Mouse (Mus musculus) embryo, embryonic 10.5 days (tissue): ENCODE results near the gene Srcin1.

Source experiments
- DNase-seq: peaks from one replicate; pipeline ENCODE4 v3.0.0-alpha.2; 2015; ENCODE audit warnings: low spot score

The Srcin1 gene

DNA sequence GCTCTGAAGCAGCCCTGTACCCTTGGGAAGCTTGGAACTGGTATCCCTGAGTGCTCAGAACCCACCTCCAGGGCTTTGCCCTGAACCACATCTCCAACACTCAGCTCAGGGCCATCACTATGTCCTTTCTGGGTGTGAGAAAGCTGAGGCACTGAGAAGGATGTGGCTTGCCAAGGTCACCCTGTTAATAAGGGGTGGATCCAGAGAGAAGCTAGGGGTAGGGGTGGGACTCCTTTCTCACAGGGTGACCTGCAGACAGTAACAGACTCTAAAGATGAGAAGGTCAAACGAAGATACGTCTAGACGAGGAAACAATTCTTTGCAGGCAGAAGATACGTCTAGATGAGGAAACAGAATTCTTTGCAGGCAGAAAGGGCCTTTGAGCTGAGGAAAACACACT, 73.1 kb downstream of the Srcin1 start:
- DNase-seq, result no peak

DNA sequence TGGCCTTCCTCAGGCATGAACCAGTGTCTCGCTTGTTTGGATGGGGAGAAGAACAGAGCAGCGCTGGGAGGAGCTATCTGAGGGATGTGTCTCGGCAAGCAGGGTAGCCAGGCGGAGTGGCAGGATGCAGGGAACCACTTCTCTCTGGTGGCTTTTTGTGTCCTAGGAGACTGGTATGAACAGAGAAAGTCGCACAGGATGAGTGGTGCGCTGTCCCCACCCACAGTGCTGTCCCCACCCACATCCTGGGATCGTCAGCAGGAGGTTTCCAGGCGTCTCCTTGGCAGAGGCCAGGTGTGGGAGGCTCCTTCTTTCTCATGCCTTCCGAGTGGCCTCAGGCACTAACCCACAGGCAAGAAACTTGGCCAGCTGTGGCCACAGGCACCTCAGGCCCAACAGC, 73.6 kb downstream of the Srcin1 start:
- DNase-seq, result no peak

DNA sequence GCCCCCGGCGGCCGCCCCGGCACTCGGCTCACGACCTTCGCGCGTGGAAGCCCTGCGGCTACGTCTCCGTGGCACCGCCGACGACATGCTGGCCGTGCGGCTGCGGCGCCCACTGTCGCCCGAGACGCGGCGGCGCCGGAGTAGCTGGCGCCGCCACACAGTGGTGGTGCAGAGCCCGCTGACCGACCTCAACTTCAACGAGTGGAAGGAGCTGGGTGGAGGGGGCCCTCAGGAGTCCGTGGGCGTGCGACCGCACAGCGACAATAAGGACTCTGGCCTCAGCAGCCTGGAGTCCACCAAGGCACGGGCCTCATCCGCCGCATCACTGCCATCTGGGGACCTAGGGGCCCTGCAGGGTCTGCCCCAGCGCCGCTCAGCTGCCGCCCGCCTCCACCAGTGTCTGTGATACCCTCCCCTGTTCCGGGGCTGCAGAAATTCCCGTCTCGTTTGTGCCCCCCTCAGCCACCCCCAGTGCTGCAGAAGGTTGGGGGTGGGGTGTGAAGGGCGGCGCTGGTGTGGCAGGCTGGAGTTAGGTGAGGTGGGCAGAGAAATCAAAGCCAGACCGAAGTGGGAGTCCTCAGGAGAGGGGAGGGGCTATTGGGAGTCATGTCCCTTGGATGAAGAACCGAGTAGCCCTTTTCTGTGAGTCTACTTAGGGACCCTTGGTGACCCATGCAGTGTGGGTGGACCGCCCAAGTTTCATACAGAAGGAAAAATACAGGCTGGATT, 75.1 kb downstream of the Srcin1 start:
- DNase-seq, result peak; percentile 23

DNA sequence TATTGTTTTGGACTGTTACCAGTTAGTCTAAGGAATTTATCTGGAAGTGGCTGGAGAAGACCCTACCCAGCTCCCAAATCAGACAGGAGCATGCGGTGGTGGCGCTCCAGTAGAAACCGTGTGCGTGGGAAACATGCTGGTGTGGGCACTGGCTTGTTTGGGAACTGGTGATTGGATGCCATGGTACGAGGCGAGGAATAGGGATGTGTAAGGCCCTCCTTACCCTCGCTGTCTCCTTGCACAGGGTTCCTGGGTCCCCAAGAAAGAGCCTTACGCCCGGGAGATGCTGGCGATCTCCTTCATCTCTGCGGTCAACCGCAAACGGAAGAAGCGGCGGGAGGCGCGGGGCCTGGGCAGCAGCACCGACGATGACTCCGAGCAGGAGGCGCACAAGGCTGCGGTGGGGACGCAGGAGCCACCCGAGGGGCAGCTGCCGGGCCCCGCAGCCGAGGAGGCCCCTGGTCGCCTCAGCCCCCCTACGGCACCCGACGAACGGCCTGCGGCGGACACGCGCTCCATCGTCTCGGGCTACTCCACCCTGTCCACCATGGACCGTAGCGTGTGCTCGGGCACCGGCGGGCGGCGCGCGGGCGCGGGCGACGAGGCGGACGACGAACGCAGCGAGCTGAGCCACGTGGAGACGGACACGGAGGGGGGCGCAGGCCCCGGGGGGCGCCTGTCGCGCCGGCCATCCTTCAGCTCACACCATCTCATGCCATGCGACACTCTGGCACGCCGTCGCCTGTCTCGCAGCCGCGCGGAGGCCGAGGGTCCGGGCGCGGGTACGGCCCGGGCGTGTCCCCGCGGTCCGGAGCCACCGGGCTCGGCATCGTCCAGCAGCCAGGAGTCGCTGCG, 75.9 kb downstream of the Srcin1 start, which contains the start of gene 4933428G20Rik:
Gene 4933428G20Rik (minus strand): TSS at position 476 of the 855 bp plus-strand sequence.
- DNase-seq, result peak; percentile 25

DNA sequence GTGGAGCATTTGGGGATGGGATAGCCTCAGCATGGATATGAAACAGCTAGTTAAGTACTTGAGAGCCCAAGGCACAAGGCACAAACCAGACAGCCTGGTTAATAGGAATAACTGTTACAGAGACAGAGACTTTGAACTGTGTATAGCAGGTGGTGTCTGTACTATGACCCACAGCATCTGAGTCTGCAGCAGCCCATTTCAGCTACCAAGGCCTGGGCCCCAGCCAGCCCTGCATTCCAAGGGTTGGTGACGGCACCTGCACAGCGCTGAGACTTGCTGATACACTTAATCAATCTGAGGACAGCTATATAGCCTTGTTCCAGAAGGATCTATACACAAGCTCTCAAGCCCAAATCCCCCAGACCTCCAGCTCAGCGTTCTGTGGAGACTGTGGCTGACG, 78.4 kb downstream of the Srcin1 start:
- DNase-seq, result no peak

DNA sequence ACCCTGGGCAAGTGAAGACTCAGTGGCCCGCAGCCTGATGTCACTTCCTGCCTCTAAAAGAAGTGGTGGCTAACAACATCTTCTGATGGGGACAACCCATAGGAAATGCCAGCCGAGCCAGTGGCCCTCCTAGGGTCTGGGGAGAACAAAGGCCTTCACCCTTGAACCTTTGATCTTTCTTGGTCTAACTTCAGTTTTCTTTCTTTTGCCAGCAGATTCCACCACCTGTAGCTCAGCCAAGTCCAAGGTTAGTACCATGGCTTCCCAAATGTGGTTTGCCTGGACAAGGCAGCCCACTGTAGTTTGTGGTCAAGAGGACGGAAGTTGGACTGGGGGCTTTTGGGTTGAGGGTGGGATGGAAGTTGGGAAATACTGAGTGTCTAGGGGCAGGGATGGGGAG, 83.2 kb downstream of the Srcin1 start:
- no peak for DNase-seq

DNA sequence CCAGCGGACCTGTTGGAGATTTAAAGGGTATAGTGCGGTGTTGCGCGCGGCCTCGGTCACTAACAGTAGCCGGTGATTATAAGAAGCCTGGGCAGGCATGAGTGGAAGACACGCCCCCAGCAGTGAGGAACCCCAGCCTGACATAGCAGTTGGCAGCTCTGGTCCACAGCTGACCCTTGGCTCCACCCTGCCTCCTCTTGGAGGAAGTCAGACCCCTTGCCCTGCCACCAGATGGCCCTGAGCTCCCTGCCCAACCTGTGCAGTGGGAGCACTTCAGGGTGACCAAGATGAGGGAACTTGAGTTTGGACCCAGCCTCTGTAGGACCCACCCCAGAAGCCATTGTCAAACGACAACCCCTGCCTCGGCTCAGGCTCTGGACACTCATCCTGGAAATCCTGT, 84.3 kb downstream of the Srcin1 start:
- no peak for DNase-seq

DNA sequence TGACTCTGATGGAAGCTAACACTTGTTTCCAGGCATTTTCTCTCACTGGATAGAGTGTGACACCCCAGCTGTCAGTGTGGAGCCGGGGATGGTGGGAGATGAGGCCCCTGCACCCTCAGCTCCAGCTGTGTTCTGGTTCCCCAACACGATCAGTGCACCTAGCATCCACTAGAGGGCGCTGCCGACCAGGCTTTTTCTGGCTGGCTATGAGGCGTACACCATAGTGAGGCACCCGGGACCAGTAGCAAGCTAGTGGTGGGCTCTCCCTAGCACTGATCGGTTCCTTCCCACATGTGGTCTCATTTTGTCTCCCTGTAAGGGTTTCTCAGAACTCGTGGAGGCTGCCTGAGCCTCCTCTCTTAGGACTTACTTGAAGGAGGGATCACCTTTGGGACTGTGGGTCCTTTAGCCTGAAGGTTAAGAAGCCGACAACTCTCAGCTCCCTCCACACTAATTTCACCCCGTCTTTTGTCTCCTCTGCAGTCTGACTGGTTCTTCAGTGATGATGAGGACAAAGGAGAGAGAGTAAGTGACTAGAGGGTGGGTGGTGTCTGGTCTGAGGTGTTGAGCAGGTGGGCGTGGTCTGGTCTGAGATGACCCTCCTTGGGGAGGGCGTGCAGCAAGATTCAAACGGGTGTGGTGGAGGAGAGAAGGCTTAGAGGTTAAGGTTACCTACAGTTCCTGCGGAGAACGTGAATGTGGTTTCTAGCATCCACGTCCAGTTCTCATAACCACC, 86.2 kb downstream of the Srcin1 start:
- DNase-seq, result peak; percentile 92

- no peak for DNase-seq
Observed at GRCm38 (mm10) chr11:97487656-97488055, 88.3 kb downstream of the Srcin1 start.

- no peak for DNase-seq
Observed at GRCm38 (mm10) chr11:97485661-97486060, 90.3 kb downstream of the Srcin1 start.

DNA sequence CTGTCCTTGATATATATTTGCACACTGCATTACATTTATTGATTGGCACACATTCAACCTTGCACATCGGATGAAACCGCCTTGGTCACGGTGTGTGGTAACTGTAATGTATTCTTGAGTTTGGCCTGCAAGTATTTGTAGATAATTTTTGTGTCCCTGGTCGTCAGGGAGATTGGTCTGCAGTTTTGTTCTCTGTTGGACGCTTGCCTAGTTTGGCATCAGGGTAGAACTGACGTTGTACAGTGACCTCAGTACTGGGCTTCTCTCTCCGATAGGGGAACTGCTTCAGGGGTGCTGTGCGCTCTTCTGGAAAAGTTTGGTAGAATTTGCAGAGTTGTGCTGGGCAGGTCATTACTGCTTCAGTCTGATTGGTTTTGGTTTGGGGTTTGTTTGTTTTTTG, 96.2 kb downstream of the Srcin1 start:
- DNase-seq, result no peak

DNA sequence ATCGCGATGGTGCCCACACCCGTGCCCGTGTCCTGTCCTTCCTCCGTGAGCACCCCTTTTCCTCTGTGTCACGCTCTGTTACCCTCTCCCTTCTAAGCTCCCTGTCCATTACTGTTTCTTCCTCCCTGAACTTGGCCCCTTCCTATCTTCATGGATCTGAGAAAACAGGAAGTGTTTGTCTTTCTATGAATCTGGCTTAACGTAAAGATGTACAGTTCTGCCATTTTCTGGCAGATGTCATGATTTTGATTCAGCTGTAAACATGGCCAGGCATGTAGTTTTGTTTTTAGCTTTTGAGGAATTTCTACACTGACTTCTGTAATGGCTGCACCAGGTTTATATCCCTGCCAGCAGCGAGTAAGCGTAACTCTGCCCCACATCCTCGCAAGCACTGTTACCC, 96.9 kb downstream of the Srcin1 start:
- DNase-seq, result no peak

DNA sequence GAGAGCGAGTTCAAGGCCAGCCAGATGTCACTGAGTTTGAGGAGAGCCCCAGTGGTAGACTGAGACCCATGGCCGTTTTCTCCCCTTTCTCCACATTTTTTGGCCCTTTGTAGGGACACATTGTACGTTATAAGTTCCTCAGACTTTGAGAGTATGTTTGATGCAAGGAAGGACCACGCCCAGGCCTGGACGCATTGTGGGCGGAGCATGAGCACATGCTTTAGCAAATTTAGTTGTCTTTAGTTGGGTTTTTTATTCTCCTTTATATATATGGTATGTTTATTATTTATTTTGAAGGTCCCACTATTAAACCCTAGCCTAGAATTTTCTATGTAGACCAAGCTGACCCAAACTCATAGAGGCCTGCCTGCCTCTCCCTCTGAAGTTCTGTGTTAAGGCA, 97.6 kb downstream of the Srcin1 start:
- DNase-seq, result no peak

GRCm38 (mm10) chr11:97477431-97477830, 98.6 kb downstream of the Srcin1 start:
- DNase-seq, result no peak

DNA sequence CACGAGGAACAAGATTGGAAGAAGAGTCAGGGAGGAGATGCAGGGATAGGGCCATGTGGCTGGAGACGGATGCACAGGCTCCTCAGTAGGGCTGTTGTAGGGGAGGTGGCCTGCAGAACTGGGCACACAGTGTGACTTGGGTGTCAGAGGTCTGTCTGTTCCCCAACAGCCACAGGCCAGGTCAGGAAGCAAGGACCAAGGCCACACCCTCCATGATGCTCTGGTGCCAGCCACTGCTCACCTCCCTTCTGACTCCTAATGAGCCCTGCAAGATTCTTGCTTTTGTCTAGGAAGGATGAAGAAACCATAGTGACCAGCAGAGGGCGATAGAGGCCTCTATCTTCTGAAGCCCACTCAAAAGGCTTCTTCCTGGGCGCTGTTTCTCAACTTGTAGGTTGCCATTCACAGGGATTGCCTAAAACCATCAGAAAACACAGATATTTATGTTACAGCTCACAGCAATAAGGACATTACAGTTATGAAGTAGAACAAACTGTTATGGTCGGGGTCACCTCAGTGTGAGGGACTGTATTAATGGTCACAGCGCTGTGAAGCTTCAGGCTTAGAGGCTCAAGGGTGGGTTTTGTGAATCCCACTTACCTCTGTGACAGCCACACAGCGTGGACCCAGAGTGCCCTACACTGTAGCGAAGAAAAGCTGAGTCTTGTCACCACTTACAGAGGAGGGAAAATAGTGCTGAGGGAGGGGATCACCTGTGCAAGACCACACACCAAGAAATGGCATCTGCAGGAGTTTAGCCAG, 99.5 kb downstream of the Srcin1 start:
- DNase-seq, result peak; percentile 91

DNA sequence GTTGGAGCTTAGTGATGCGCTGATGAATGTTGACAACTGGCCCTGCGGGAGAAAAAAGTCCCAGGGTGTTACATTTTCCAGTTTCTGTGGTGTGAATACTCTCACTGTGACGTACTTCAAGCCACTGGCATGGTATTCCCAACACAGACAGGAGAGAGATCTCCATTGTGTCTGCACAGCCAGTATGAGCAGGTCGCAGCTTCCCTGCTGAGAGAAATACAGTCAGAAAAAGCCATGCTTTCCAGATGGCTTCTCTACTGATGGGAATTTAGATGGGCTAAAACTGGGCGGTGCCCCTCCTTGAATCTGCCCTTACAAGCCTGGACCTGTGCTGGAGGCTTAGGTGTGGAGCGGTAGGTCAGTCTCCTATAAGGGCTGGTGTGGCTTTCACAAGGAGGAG, 104.7 kb downstream of the Srcin1 start:
- DNase-seq, result no peak

DNA sequence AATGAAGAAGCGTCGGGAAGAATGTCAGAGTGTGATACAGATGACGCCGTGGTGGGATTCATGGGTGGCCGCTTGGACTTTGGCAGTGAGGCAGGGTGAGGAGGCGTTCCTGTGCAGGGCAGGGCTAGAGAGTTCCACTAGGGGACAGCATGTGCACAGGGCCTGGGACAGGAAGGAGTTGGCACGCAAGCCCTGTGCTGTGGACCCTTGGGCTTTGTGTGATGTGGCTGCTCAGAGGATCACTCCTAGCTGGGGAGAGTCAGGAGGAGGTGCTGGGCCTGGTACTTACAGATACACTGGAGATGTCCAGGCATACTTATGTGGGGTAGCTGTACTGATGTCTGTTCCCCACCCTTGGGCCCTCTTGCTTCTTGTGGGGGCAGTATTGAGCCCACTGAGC, 106.2 kb downstream of the Srcin1 start:
- DNase-seq, result no peak

- peak; percentile 96 for DNase-seq
Observed at GRCm38 (mm10) chr11:97468639-97469287, 107.2 kb downstream of the Srcin1 start.

DNA sequence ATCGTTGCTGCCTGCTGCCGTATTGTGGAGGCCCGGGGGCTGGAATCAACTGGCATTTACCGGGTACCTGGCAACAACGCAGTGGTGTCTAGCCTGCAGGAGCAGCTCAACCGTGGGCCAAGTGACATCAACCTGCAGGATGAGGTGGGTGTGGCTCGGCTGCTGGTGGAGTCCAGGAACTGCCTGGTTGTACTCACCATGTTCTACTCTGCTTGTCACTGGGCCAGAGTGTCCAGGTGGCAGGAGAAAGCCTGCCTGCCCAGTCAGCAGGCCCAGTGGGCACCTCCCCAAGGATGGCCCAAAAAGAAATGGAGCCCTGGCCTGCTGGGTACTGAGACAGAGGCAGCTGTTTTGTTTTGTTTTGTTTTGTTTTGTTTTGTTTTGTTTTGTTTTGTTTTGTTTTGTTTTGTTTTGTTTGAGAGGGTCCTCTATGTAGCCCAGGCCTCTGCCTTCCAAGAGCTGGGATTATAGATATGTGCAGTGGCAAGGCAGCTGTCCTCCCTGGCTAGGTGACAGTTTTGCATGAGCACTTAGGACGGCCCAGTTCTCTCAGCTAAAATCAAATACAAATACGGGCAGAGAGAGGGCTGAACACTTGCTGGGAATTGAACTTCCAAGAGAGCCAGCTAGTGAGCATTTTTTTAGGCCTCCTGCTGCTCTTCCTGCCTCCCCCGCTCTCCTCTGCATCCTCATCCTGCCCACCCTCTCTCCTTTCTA, 109.4 kb downstream of the Srcin1 start:
- DNase-seq, result no peak

GRCm38 (mm10) chr11:97465957-97466356, 110.0 kb downstream of the Srcin1 start:
- no peak for DNase-seq

DNA sequence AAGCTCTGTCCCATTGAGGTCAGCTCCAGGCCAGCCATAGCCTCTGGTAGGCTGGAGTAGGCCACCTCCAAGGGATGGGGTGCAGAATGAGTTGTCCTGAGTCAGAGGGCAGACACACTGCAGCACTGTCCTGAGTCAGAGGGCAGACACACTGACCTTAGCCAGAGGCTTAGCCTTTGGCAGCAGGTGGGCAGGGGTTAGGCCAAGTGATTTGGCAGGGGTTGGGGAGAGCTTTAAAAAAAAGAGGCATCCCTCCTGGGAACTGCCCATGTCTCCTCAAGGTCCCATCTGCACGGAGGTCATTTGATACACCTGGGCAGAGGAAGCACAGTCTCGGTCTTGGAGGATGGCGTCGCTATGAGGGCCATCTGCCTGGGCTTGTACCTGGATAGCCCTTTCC, 112.0 kb downstream of the Srcin1 start:
- no peak for DNase-seq
